Mouse (Mus musculus) cortical plate, adult 2 months (tissue): ENCODE measurements around the gene D3Ertd751e.

Source experiments
- CTCF ChIP-seq: fragments of 200-500 bp; IDR thresholded peaks from 2 replicates; pipeline ENCODE4 v1.5.1; 2011; ENCODE audit warnings: mild to moderate bottlenecking, control low read depth, low read length; ENCODE audit not compliant: insufficient read depth; ENCODE audit errors: extremely low read depth
- POLR2A ChIP-seq: fragments of 200-500 bp; IDR thresholded peaks from 2 replicates; pipeline ENCODE4 v1.6.1; 2011; ENCODE audit warnings: mild to moderate bottlenecking, low read length, control low read depth; ENCODE audit not compliant: insufficient read depth; ENCODE audit errors: extremely low read depth

- no peak for TF ChIP-seq CTCF
- TF ChIP-seq POLR2A: no peak
Measured at GRCm38 (mm10) chr3:41812447-41812846, 70.0 kb downstream of the D3Ertd751e start.
